Mouse (Mus musculus) heart, postnatal 0 days (tissue): Measurements from ENCODE around the gene Tbrg4. TPM values are rescaled to one million over a fixed set of nuclear protein-coding genes. Genes with fewer than 3 reads are reported as not detected.
A peak's percentile ranks its signal among the peaks of the same experiment; 100 is the strongest.

Source experiments
- ATAC-seq: fragments of 200-750 bp; cut with Nextera tagmentation; 2 replicates; pipeline ENCODE4 v1.8.0; 2017; ENCODE audit warnings: low read depth, moderate number of reproducible peaks, moderate library complexity; ENCODE audit not compliant: insufficient read depth
- DNase-seq: peaks from one replicate; pipeline ENCODE4 v3.0.0-alpha.2; 2016; ENCODE audit warnings: low spot score
- H3K27ac ChIP-seq: fragments of 300-500 bp; sonication (generic); 2 replicates; pipeline ENCODE4 v1.5.1; 2014; ENCODE audit warnings: low read depth, mild to moderate bottlenecking
- H3K27me3 ChIP-seq: fragments of 300-500 bp; sonication (generic); 2 replicates; pipeline ENCODE4 v1.6.1; 2014; ENCODE audit warnings: low read length, mixed read lengths; ENCODE audit not compliant: control insufficient read depth, insufficient read depth
- H3K36me3 ChIP-seq: fragments of 300-500 bp; sonication (generic); replicated peaks from 2 replicates; pipeline ENCODE4 v1.6.1; 2014; ENCODE audit warnings: low read length, mixed read lengths; ENCODE audit not compliant: control insufficient read depth, insufficient read depth
- H3K4me1 ChIP-seq: fragments of 300-500 bp; sonication (generic); 2 replicates; pipeline ENCODE4 v1.6.1; 2014; ENCODE audit warnings: antibody characterized with exemption; ENCODE audit not compliant: control insufficient read depth, insufficient read depth
- H3K4me2 ChIP-seq: fragments of 300-500 bp; sonication (generic); 2 replicates; pipeline ENCODE4 v1.6.1; 2014; ENCODE audit warnings: low read depth, mild to moderate bottlenecking, low read length, moderate library complexity
- H3K4me3 ChIP-seq: fragments of 300-500 bp; sonication (generic); 2 replicates; pipeline ENCODE4 v1.5.1; 2014; ENCODE audit warnings: low read depth, low read length
- H3K9ac ChIP-seq: fragments of 300-500 bp; sonication (generic); replicated peaks from 2 replicates; pipeline ENCODE4 v1.6.1; 2014; ENCODE audit warnings: low read depth, low read length, mixed read lengths
- H3K9me3 ChIP-seq: fragments of 300-500 bp; sonication (generic); replicated peaks from 2 replicates; pipeline ENCODE4 v1.6.1; 2016; ENCODE audit warnings: low read length; ENCODE audit not compliant: control insufficient read depth
- CTCF ChIP-seq: IDR thresholded peaks from 2 replicates; pipeline ENCODE4 v1.5.1; 2016; ENCODE audit warnings: antibody characterized with exemption, control low read depth, low read depth
- EP300 ChIP-seq: IDR thresholded peaks from 2 replicates; pipeline ENCODE4 v1.6.1; 2016; ENCODE audit warnings: antibody characterized with exemption, low read depth
- WGBS: fragments of 180-500 bp; shearing (Covaris S2); extraction: QIAGEN DNeasy Blood & Tissue Kit; methylation state at CpG from one replicate; pipeline ENCODE4 v1.1.7; 2014; 5-methylcytosine and 5-hydroxymethylcytosine counted together
- polyA plus RNA-seq: library from polyadenylated mRNA; unstranded; fragments of >200 nt; fragmentation: Nextera tagmentation; extraction: Ambion mirVana; gene quantifications from 2 replicates; pipeline ENCODE4 v1.2.1, GENCODE M21; 2015
- total RNA-seq: library from RNA; depleted of rRNA; stranded (reverse); fragments of >200 nt; gene quantifications from 2 replicates; pipeline ENCODE4 v1.2.3, GENCODE M21; 2014; ENCODE audit warnings: low replicate concordance

Gene Tbrg4
- total and polyA plus RNA-seq, 2 experiments from 2014 or later: 62.5 to 65.8 TPM

DNA sequence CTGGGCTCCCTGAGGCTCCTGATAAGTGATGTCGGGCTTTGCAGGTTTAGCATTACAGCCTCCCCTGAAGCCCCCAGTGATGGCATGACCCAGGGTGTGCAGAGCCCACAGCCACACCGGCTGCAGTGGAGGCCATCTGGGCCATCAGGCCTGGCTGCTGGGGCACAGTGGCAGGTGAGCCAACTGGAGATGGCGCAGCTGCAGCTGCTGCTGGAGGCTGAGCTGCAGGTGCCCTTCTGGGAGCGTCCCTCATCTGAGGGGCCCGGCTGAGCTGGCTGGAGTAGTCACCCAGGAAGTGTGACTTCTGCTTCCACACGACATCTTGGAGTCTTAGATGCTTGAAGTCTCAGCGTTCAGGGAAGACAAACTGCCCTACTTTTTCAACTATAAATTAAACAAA lies 24.7 kb upstream of the Tbrg4 start:
- WGBS: 62% methylated on average over 7 of the region's 7 CpGs
- no peaks in the 10 kb centered on the region for H3K9me3 ChIP-seq
- DNase-seq (no peak), ATAC-seq (no peak)
- H3K4me2 ChIP-seq: no peak overlapping the region
- H3K27ac ChIP-seq: no peak overlapping the region
- H3K36me3 ChIP-seq: no peaks in the 10 kb centered on the region
- no peaks in the 10 kb centered on the region for H3K27me3 ChIP-seq
- no peak overlapping the region for H3K9ac ChIP-seq
- H3K4me1 ChIP-seq: no peaks in the 10 kb centered on the region
- H3K4me3 ChIP-seq: no peak overlapping the region
- TF ChIP-seq EP300 (no peak), CTCF (no peak)

DNA sequence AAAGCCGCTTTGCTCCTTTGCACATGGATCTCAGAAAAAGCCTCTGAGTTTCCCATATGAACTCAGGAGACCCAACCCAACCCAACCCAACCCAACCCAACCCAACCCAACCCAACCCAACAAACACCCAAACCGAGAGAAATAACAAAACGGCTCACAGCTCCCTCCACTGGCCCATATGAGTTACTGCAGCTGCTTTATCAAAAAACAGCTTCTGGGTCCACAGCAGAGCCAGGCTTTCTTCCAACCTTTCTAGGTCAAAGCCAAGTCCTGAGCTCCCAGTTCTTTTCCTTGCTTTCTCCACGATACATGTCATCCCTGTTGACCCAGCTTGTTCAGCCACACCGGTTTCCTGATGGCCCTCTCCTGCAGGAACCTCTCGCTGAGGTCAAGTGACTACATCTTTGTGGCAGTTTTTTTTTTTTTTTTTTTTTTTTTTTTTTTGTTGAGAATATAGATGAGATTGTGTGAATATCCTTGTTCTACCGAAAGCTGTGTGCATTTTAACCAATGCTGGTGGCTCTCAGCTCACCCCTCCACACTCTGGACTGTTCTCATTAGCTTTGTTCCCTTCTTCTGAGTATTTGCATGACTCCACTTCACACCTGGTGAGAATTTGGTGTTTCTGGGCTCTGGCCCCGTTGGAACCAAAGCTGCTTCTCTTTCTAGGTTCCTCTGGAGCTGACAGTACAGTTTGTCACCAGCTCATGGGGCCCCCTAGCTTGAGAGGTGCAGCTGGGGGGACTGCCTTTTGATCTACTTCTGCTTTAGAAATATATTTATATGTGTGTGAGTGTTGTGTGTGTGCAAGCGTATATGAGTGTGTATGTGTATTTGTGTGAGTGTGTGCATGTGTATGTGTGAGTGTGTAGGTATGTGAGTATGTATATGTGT lies 22.2 kb upstream of the Tbrg4 start:
- 51% methylated on average over 9 of the region's 9 CpGs for WGBS
- Histone ChIP-seq H3K4me1 (no peaks in the 10 kb centered on the region), H3K9me3 (no peaks in the 10 kb centered on the region), H3K36me3 (no peaks in the 10 kb centered on the region), H3K4me3 (no peak overlapping the region), H3K27ac (no peak overlapping the region), H3K27me3 (no peaks in the 10 kb centered on the region), H3K4me2 (no peak overlapping the region), H3K9ac (no peak overlapping the region)
- TF ChIP-seq CTCF (peak; percentile 13; the same call in 1 of the 2 replicates), EP300 (no peak)
- ATAC-seq: no peak
- DNase-seq: no peak

DNA sequence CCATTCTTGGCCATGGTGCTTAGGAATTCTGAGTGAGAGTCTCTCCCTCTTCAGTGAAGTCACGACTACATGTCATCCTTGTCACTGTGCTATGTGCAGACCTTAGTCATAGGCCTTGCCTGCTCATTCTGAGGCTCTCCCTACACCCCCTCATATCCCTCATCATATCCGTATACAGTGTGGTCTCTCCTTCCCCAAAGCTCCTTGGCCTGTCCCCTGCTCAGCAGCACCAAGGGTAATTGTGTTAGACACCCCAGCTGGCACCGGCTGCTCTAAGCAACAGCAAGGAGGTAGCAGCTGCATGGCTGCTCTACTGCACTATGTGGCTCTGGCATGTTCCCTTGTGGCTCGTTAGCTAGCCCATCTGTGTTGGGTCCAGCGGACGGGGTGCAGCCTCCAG lies 18.7 kb upstream of the Tbrg4 start:
- H3K4me1 ChIP-seq: no peaks in the 10 kb centered on the region
- no peak overlapping the region for H3K4me3 ChIP-seq
- DNase-seq (no peak), ATAC-seq (no peak)
- no peak overlapping the region for H3K9ac ChIP-seq
- H3K36me3 ChIP-seq: no peaks in the 10 kb centered on the region
- H3K27me3 ChIP-seq: no peaks in the 10 kb centered on the region
- H3K9me3 ChIP-seq: no peaks in the 10 kb centered on the region
- no peak overlapping the region for H3K27ac ChIP-seq
- TF ChIP-seq CTCF (no peak), EP300 (no peak)
- H3K4me2 ChIP-seq: no peak overlapping the region
- 76% methylated on average over 6 of the region's 6 CpGs for WGBS

GRCm38 (mm10) chr11:6639072-6639471 lies 13.2 kb upstream of the Tbrg4 start:
- no peaks in the 10 kb centered on the region for H3K36me3 ChIP-seq
- H3K4me1 ChIP-seq: no peaks in the 10 kb centered on the region
- no peaks in the 10 kb centered on the region for H3K9me3 ChIP-seq
- no peaks in the 10 kb centered on the region for H3K27me3 ChIP-seq
- WGBS: 64% methylated on average over 6 of the region's 6 CpGs
- H3K4me2 ChIP-seq: no peak overlapping the region
- no peak overlapping the region for H3K4me3 ChIP-seq
- ATAC-seq: no peak
- H3K27ac ChIP-seq: no peak overlapping the region
- TF ChIP-seq EP300 (no peak), CTCF (no peak)
- H3K9ac ChIP-seq: no peak overlapping the region
- no peak for DNase-seq

DNA sequence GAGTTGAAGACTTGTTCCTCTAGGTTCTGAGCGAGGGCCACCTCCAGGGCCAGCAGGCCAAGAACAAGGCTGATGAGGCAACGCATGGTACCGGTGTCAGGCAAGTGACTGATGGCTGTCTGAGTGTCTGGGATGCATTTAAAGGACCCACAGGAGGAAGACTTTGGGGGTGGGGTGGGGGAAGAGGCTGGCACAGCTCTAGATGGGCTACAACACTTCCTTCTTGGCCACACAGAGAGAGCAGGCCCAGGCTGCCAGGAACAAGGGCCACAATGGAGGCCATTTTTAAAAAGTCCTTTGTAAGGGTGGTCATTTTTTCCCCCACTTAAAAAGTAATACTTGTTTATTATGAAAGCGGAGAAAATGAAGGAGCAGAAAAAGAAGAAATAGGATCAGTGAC lies 12.7 kb upstream of the Tbrg4 start, which contains the start of gene Wap:
TSS of gene Wap (minus strand) at position 101 of the 400 bp plus-strand sequence.
- ATAC-seq (no peak), DNase-seq (no peak)
- Histone ChIP-seq H3K36me3 (no peaks in the 10 kb centered on the region), H3K9ac (no peak within 1 kb of the TSS), H3K4me2 (no peak within 1 kb of the TSS), H3K27me3 (no peaks in the 10 kb centered on the region), H3K4me1 (no peaks in the 10 kb centered on the region), H3K9me3 (no peaks in the 10 kb centered on the region), H3K27ac (no peak within 1 kb of the TSS), H3K4me3 (no peak within 1 kb of the TSS)
- TF ChIP-seq CTCF (no peak), EP300 (no peak)
- WGBS: 86% methylated on average over 4 of the region's 4 CpGs

- H3K9me3 ChIP-seq: no peaks in the 10 kb centered on the region
- no peak for TF ChIP-seq EP300
- no peak for TF ChIP-seq CTCF
- H3K4me1 ChIP-seq: no peaks in the 10 kb centered on the region
- DNase-seq: no peak
- WGBS: 67% methylated on average over 8 of the region's 8 CpGs
- no peak overlapping the region for H3K4me2 ChIP-seq
- H3K4me3 ChIP-seq: no peak overlapping the region
- no peak overlapping the region for H3K9ac ChIP-seq
- no peak for ATAC-seq
- H3K27me3 ChIP-seq: no peaks in the 10 kb centered on the region
- H3K36me3 ChIP-seq: no peaks in the 10 kb centered on the region
- H3K27ac ChIP-seq: no peak overlapping the region
Observed at GRCm38 (mm10) chr11:6636150-6636549, 10.3 kb upstream of the Tbrg4 start.
